Mouse (Mus musculus) liver, embryonic 13.5 days (tissue): ENCODE measurements around the gene Disp2. TPM values are rescaled to one million over a fixed set of nuclear protein-coding genes. Genes with fewer than 3 reads are reported as not detected.

Experiments used
- ATAC-seq: fragments of 200-750 bp; cut with Nextera tagmentation; 2 replicates; pipeline ENCODE4 v1.8.0; 2017; ENCODE audit warnings: low read depth, mild to moderate bottlenecking, moderate number of reproducible peaks, moderate library complexity
- DNase-seq: peaks from one replicate; pipeline ENCODE4 v3.0.0; 2022
- H3K27ac ChIP-seq: fragments of 300-500 bp; sonication (generic); 2 replicates; pipeline ENCODE4 v1.5.1; 2015; ENCODE audit warnings: moderate library complexity, mild to moderate bottlenecking, inconsistent platforms
- H3K27me3 ChIP-seq: fragments of 300-500 bp; sonication (generic); 2 replicates; pipeline ENCODE4 v1.6.1; 2015; ENCODE audit warnings: mild to moderate bottlenecking, inconsistent platforms
- H3K36me3 ChIP-seq: fragments of 300-500 bp; sonication (generic); 2 replicates; pipeline ENCODE4 v1.6.1; 2015; ENCODE audit warnings: mild to moderate bottlenecking, inconsistent platforms
- H3K4me1 ChIP-seq: fragments of 300-500 bp; sonication (generic); replicated peaks from 2 replicates; pipeline ENCODE4 v1.6.1; 2015; ENCODE audit warnings: inconsistent platforms
- H3K4me2 ChIP-seq: fragments of 300-500 bp; sonication (generic); 2 replicates; pipeline ENCODE4 v1.6.1; 2015; ENCODE audit warnings: inconsistent platforms, mild to moderate bottlenecking, moderate library complexity
- H3K4me3 ChIP-seq: fragments of 300-500 bp; sonication (generic); replicated peaks from 2 replicates; pipeline ENCODE4 v1.5.1; 2015; ENCODE audit warnings: mild to moderate bottlenecking, inconsistent platforms
- H3K9ac ChIP-seq: fragments of 300-500 bp; sonication (generic); 2 replicates; pipeline ENCODE4 v1.6.1; 2015; ENCODE audit warnings: mild to moderate bottlenecking, inconsistent platforms
- H3K9me3 ChIP-seq: fragments of 300-500 bp; sonication (generic); replicated peaks from 2 replicates; pipeline ENCODE4 v1.6.1; 2016; ENCODE audit warnings: inconsistent platforms
- WGBS: fragments of 180-500 bp; shearing (Covaris S2); methylation state at CpG from one replicate; pipeline ENCODE4 v1.1.7; 2015; ENCODE audit not compliant: insufficient replicate concordance; 5-methylcytosine and 5-hydroxymethylcytosine counted together
- polyA plus RNA-seq: library from polyadenylated mRNA; unstranded; fragments of >200 nt; fragmentation: Nextera tagmentation; extraction: Ambion mirVana; gene quantifications from 2 replicates; pipeline ENCODE4 v1.2.1, GENCODE M21; 2015

Gene Disp2
- polyA plus RNA-seq: 0.24 and 0.31 TPM in 2 replicates

- peak within 1 kb of the TSS; percentile 38 for H3K4me3 ChIP-seq
- no peaks in the 10 kb centered on the region for H3K9me3 ChIP-seq
- H3K36me3 ChIP-seq: no peaks in the 10 kb centered on the region
- H3K4me2 ChIP-seq: peak within 1 kb of the TSS; percentile 60
- H3K27ac ChIP-seq: no peak within 1 kb of the TSS
- no peak within 1 kb of the TSS for H3K9ac ChIP-seq
- H3K4me1 ChIP-seq: peaks cover 22% of the 10 kb centered on the region
- H3K27me3 ChIP-seq: peaks cover 39% of the 10 kb centered on the region
- ATAC-seq: peak; percentile 80
- 12% methylated on average over 39 of the region's 39 CpGs for WGBS
- DNase-seq: peak; percentile 75
Measured at GRCm38 (mm10) chr2:118779504-118780480, at the start of gene Disp2. Disp2 (plus strand) TSS chr2:118779719.

GRCm38 (mm10) chr2:118729816-118730621 is 49.5 kb upstream of the Disp2 start:
- Histone ChIP-seq H3K4me1 (peaks cover 27% of the 10 kb centered on the region), H3K27ac (no peak overlapping the region), H3K36me3 (no peaks in the 10 kb centered on the region), H3K9ac (no peak overlapping the region), H3K27me3 (peaks cover 37% of the 10 kb centered on the region), H3K4me3 (no peak overlapping the region), H3K9me3 (no peaks in the 10 kb centered on the region), H3K4me2 (no peak overlapping the region)
- ATAC-seq (no peak), DNase-seq (no peak)
- 27% methylated on average over 8 of the region's 8 CpGs for WGBS

GRCm38 (mm10) chr2:118730622-118730915 is 49.0 kb upstream of the Disp2 start:
- Histone ChIP-seq H3K27me3 (peaks cover 37% of the 10 kb centered on the region), H3K4me3 (no peak overlapping the region), H3K4me1 (peaks cover 27% of the 10 kb centered on the region), H3K9ac (no peak overlapping the region), H3K9me3 (no peaks in the 10 kb centered on the region), H3K36me3 (no peaks in the 10 kb centered on the region), H3K4me2 (no peak overlapping the region), H3K27ac (no peak overlapping the region)
- peak; percentile 32 for DNase-seq
- 6% methylated on average over 3 of the region's 3 CpGs for WGBS
- ATAC-seq: no peak

GRCm38 (mm10) chr2:118731981-118732380 is 47.5 kb upstream of the Disp2 start:
- Histone ChIP-seq H3K4me1 (peaks cover 27% of the 10 kb centered on the region), H3K36me3 (no peaks in the 10 kb centered on the region), H3K9me3 (no peaks in the 10 kb centered on the region), H3K4me2 (no peak overlapping the region), H3K27ac (no peak overlapping the region), H3K9ac (no peak overlapping the region), H3K27me3 (peaks cover 42% of the 10 kb centered on the region), H3K4me3 (no peak overlapping the region)
- DNase-seq: no peak
- WGBS: 69% methylated on average over 5 of the region's 5 CpGs
- no peak for ATAC-seq

- Histone ChIP-seq H3K9me3 (no peaks in the 10 kb centered on the region), H3K4me1 (peaks cover 19% of the 10 kb centered on the region), H3K4me3 (no peak overlapping the region), H3K36me3 (no peaks in the 10 kb centered on the region), H3K4me2 (no peak overlapping the region), H3K27me3 (peaks cover 28% of the 10 kb centered on the region), H3K27ac (no peak overlapping the region), H3K9ac (no peak overlapping the region)
- ATAC-seq: no peak
- 71% methylated on average over 5 of the region's 5 CpGs for WGBS
- DNase-seq: no peak
Measured at GRCm38 (mm10) chr2:118733341-118733740, 46.2 kb upstream of the Disp2 start.

GRCm38 (mm10) chr2:118740341-118740740 is 39.2 kb upstream of the Disp2 start:
- Histone ChIP-seq H3K27ac (no peak overlapping the region), H3K9me3 (no peaks in the 10 kb centered on the region), H3K9ac (no peak overlapping the region), H3K36me3 (no peaks in the 10 kb centered on the region), H3K4me2 (no peak overlapping the region), H3K4me3 (no peak overlapping the region), H3K4me1 (peaks cover 17% of the 10 kb centered on the region), H3K27me3 (peaks cover 16% of the 10 kb centered on the region)
- ATAC-seq (no peak), DNase-seq (no peak)
- 20% methylated on average over 3 of the region's 3 CpGs for WGBS

- Histone ChIP-seq H3K4me3 (no peak overlapping the region), H3K36me3 (no peaks in the 10 kb centered on the region), H3K27ac (no peak overlapping the region), H3K4me2 (no peak overlapping the region), H3K27me3 (peaks cover 12% of the 10 kb centered on the region), H3K9me3 (no peaks in the 10 kb centered on the region), H3K4me1 (peaks cover 19% of the 10 kb centered on the region), H3K9ac (no peak overlapping the region)
- WGBS: 57% methylated on average over 9 of the region's 9 CpGs
- DNase-seq (no peak), ATAC-seq (no peak)
Measured at GRCm38 (mm10) chr2:118741183-118741582, 38.3 kb upstream of the Disp2 start.

- H3K4me1 ChIP-seq: peaks cover 41% of the 10 kb centered on the region
- no peaks in the 10 kb centered on the region for H3K36me3 ChIP-seq
- ATAC-seq: no peak
Measured at GRCm38 (mm10) chr2:118743261-118743943, 36.1 kb upstream of the Disp2 start.

GRCm38 (mm10) chr2:118744621-118745020 is 34.9 kb upstream of the Disp2 start:
- ATAC-seq: no peak
- Histone ChIP-seq H3K27ac (no peak overlapping the region), H3K27me3 (peaks cover 12% of the 10 kb centered on the region)

More at GRCm38 (mm10) chr2:118743261-118743943, 36.1 kb upstream of the Disp2 start:
- Histone ChIP-seq H3K9ac (no peak overlapping the region), H3K27ac (no peak overlapping the region), H3K9me3 (no peaks in the 10 kb centered on the region), H3K4me2 (no peak overlapping the region), H3K4me3 (no peak overlapping the region), H3K27me3 (peaks cover 12% of the 10 kb centered on the region)
- peak; percentile 38 for DNase-seq
- WGBS: 27% methylated on average over 8 of the region's 8 CpGs

GRCm38 (mm10) chr2:118745232-118745884 is 34.2 kb upstream of the Disp2 start, which contains the start of gene Inafm2:
Inafm2 (plus strand) TSS chr2:118745758.
- Histone ChIP-seq H3K4me2 (peak within 1 kb of the TSS; percentile 100), H3K36me3 (peaks cover 17% of the 10 kb centered on the region), H3K9ac (peak within 1 kb of the TSS; percentile 96), H3K4me3 (peak within 1 kb of the TSS; percentile 95), H3K9me3 (no peaks in the 10 kb centered on the region), H3K27ac (peak within 1 kb of the TSS; percentile 71), H3K27me3 (peaks cover 12% of the 10 kb centered on the region), H3K4me1 (peaks cover 61% of the 10 kb centered on the region)
- WGBS: under 1% methylated on average over 53 of the region's 57 CpGs
- ATAC-seq (peak; percentile 90), DNase-seq (peak; percentile 90)

More at GRCm38 (mm10) chr2:118744621-118745020, 34.9 kb upstream of the Disp2 start:
- Histone ChIP-seq H3K9me3 (no peaks in the 10 kb centered on the region), H3K36me3 (peaks cover 10% of the 10 kb centered on the region), H3K4me2 (peak overlapping the region; percentile 100), H3K4me3 (peak overlapping the region; percentile 95), H3K4me1 (peaks cover 54% of the 10 kb centered on the region), H3K9ac (peak overlapping the region; percentile 96)
- no peak for DNase-seq
- 9% methylated on average over 7 of the region's 7 CpGs for WGBS
